ENCODE assay signal across 12 mouse cellular contexts in the genomic region with DNA sequence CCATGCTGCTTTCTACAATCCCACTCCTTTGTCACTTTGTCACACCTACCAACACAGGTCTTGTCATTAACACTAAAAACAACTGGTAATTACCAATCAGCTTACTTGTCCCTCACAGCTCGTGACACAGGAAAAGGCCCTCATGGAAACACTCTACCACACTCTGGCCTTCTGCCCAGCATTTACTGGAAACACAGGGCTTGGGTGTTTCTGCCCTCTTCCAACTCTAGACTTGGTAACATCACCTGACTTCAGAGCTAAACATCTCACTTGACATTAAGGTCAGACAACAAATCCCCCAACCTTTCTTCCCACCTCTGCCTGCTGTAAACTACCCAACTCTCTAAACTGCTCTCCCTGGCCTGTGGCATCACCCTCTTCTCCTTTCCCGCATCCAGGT. TPM values are rescaled to one million over a fixed set of nuclear protein-coding genes. Genes with fewer than 3 reads are reported as not detected.
DNase-seq lines count a peak whose midpoint lies in the region; ATAC-seq and TF ChIP-seq lines count a peak whose summit lies in the region.
"Had no signal": no experiment of that assay in that cellular context is flagged by ENCODE, and none has a peak within 500 bp of the region (broad histone marks: within the 10 kb centered on the region; RNA-seq: fewer than 3 reads in every experiment).

No protein-coding gene starts in this region.

- TF ChIP-seq CTCF in MEL (IDR thresholded peaks at IDR 0.05 in 2 of 3, conservative IDR thresholded peaks at IDR 0.05 in 1 of 3; ENCODE audit: control insufficient read depth in 1 of 3, insufficient read depth in 1 of 3, low read depth in 2 of 3, low read length in 3 of 3, poor library complexity in 1 of 3, severe bottlenecking in 1 of 3) = no peak
- no peak for TF ChIP-seq CTCF in heart, postnatal 0 days (IDR thresholded peaks at IDR 0.05; ENCODE audit: low read depth)
- no peak for TF ChIP-seq CTCF in lung, embryonic 14.5 days (IDR thresholded peaks at IDR 0.05; ENCODE audit: low read depth)

- H3K27me3 ChIP-seq in MEL (ENCODE audit: control insufficient read depth in 1 of 2, insufficient read depth in 2 of 2, low read length in 2 of 2) = no peaks in the 10 kb centered on the region
- H3K27me3 ChIP-seq in heart, postnatal 0 days (ENCODE audit: control insufficient read depth, insufficient read depth, low read length) = no peaks in the 10 kb centered on the region
- H3K27me3 ChIP-seq in lung, embryonic 14.5 days (ENCODE audit: insufficient read depth, low read length) = no peaks in the 10 kb centered on the region

- no peaks in the 10 kb centered on the region for H3K9me3 ChIP-seq in MEL (replicated peaks; ENCODE audit: insufficient read depth, low read length)
- no peaks in the 10 kb centered on the region for H3K9me3 ChIP-seq in heart, postnatal 0 days (replicated peaks; ENCODE audit: control insufficient read depth, low read length)
- no peaks in the 10 kb centered on the region for H3K9me3 ChIP-seq in lung, embryonic 14.5 days (ENCODE audit: low read depth, low read length)

- no peak for TF ChIP-seq RAD21 in MEL (IDR thresholded peaks at IDR 0.05; ENCODE audit: low read depth, low read length)

- TF ChIP-seq EP300 in MEL (IDR thresholded peaks at IDR 0.05; ENCODE audit: low read depth in 1 of 2, low read length in 2 of 2) = no peak
- TF ChIP-seq EP300 in heart, postnatal 0 days (IDR thresholded peaks at IDR 0.05; ENCODE audit: low read depth) = no peak

- H3K27ac ChIP-seq in MEL (ENCODE audit: control insufficient read depth, low read depth, low read length) = no peak overlapping the region
- peak overlapping the region; percentile 60 for H3K27ac ChIP-seq in heart, postnatal 0 days (ENCODE audit: low read depth)
- H3K27ac ChIP-seq in lung, embryonic 14.5 days (ENCODE audit: low read depth) = peak overlapping the region; percentile 27; the same call in 1 of the 2 replicates
- H3K27ac ChIP-seq: hindbrain, postnatal 0 days had no signal

- no peak overlapping the region for H3K4me3 ChIP-seq in MEL (ENCODE audit: control insufficient read depth in 1 of 2, insufficient read depth in 1 of 2, low read depth in 2 of 2, low read length in 2 of 2)
- H3K4me3 ChIP-seq in heart, postnatal 0 days (ENCODE audit: low read depth, low read length) = no peak overlapping the region
- no peak overlapping the region for H3K4me3 ChIP-seq in lung, embryonic 14.5 days (ENCODE audit: low read depth, low read length)

- H3K4me1 ChIP-seq in MEL (ENCODE audit: control insufficient read depth in 1 of 2, insufficient read depth in 2 of 2, low read length in 2 of 2) = peaks cover 40 to 48% of the 10 kb centered on the region in 2 experiments
- H3K4me1 ChIP-seq in heart, postnatal 0 days (ENCODE audit: control insufficient read depth, insufficient read depth) = peaks cover 39% of the 10 kb centered on the region
- H3K4me1 ChIP-seq in lung, embryonic 14.5 days (ENCODE audit: insufficient read depth) = peaks cover 21% of the 10 kb centered on the region

- H3K4me2 ChIP-seq in heart, postnatal 0 days (ENCODE audit: low read depth, low read length) = no peak overlapping the region
- H3K4me2 ChIP-seq in lung, embryonic 14.5 days = no peak overlapping the region

- peak; percentile 55 for ATAC-seq in heart, postnatal 0 days (ENCODE audit: insufficient read depth, low read depth)
- ATAC-seq in lung, embryonic 14.5 days (ENCODE audit: insufficient read depth) = no peak
- ATAC-seq: activated CD4-positive, CD25-positive, alpha-beta regulatory T cell, adult 4 months; hindbrain, postnatal 0 days had no signal

- 60% methylated on average over 2 of the region's 2 CpGs for WGBS in heart, postnatal 0 days
- WGBS in lung, embryonic 14.5 days = 61% methylated on average over 2 of the region's 2 CpGs

- TF ChIP-seq POLR2A in MEL (IDR thresholded peaks at IDR 0.05; ENCODE audit: control insufficient read depth in 1 of 2, insufficient read depth in 1 of 2, low read depth in 1 of 2, low read length in 2 of 2, poor library complexity in 1 of 2) = no peak

- H3K79me2 ChIP-seq in MEL (ENCODE audit: control insufficient read depth, insufficient read depth, low read length, poor library complexity) = peaks cover 37% of the 10 kb centered on the region

- peak; percentile 19 for DNase-seq in adrenal gland, postnatal 14 days
- DNase-seq in adrenal gland, postnatal 4 days (ENCODE audit: low spot score in 2 of 2) = no peak
- DNase-seq in MEL (ENCODE audit: low read depth, low spot score) = peak; percentile 34
- peak; percentile 41 for DNase-seq in heart, postnatal 0 days (ENCODE audit: low spot score)
- DNase-seq in lung, embryonic 14.5 days = peak; percentile 54
- no peak for DNase-seq in thymus, adult 18-20 months
- no peak for DNase-seq in thymus, postnatal 10 days (ENCODE audit: low spot score in 2 of 2)
- no peak for DNase-seq in layer of hippocampus, adult 8-10 months (ENCODE audit: low spot score in 2 of 2)
- DNase-seq: liver; right cerebral cortex, adult 18-20 months had no signal

- H3K9ac ChIP-seq in MEL (ENCODE audit: control insufficient read depth, low read depth, low read length, poor library complexity, severe bottlenecking) = no peak overlapping the region
- no peak overlapping the region for H3K9ac ChIP-seq in heart, postnatal 0 days (replicated peaks; ENCODE audit: low read depth, low read length)
- H3K9ac ChIP-seq in lung, embryonic 14.5 days = no peak overlapping the region

- H3K36me3 ChIP-seq in MEL (ENCODE audit: control insufficient read depth in 1 of 2, insufficient read depth in 2 of 2, low read length in 2 of 2) = peaks cover 0 to 52% of the 10 kb centered on the region in 2 experiments; a peak in 2 of 4 replicates
- H3K36me3 ChIP-seq in heart, postnatal 0 days (replicated peaks; ENCODE audit: control insufficient read depth, insufficient read depth, low read length) = no peaks in the 10 kb centered on the region
- no peaks in the 10 kb centered on the region for H3K36me3 ChIP-seq in lung, embryonic 14.5 days (ENCODE audit: insufficient read depth)

TF ChIP-seq in MEL, 35 proteins besides CTCF, POLR2A, EP300 and RAD21:
- no peak for TF ChIP-seq ZMIZ1 (IDR thresholded peaks at IDR 0.05; ENCODE audit: low read depth, low read length)
- no peak for TF ChIP-seq CHD2 (IDR thresholded peaks at IDR 0.05; ENCODE audit: low read length)
- TF ChIP-seq SIN3A (IDR thresholded peaks at IDR 0.05; ENCODE audit: low read length) = no peak
- TF ChIP-seq MAZ (IDR thresholded peaks at IDR 0.05; ENCODE audit: low read depth, low read length) = no peak
- TF ChIP-seq RCOR1 (IDR thresholded peaks at IDR 0.05; ENCODE audit: low read depth, low read length) = no peak
- no peak for TF ChIP-seq MAFK (IDR thresholded peaks at IDR 0.05; ENCODE audit: borderline replicate concordance, low read depth, low read length)
- TF ChIP-seq E2F4 (IDR thresholded peaks at IDR 0.05; ENCODE audit: borderline replicate concordance, low read depth, low read length) = no peak
- no peak for TF ChIP-seq MYB (IDR thresholded peaks at IDR 0.05; ENCODE audit: low read depth, low read length)
- no peak for TF ChIP-seq GATA1 (IDR thresholded peaks at IDR 0.05; ENCODE audit: low read depth, low read length)
- TF ChIP-seq MXI1 (IDR thresholded peaks at IDR 0.05; ENCODE audit: low read depth, low read length) = no peak
- no peak for TF ChIP-seq USF2 (IDR thresholded peaks at IDR 0.05; ENCODE audit: borderline replicate concordance in 1 of 2, insufficient read depth in 1 of 2, low read depth in 1 of 2, low read length in 2 of 2)
- no peak for TF ChIP-seq TAL1 (IDR thresholded peaks at IDR 0.05; ENCODE audit: low read length)
- TF ChIP-seq HCFC1 (IDR thresholded peaks at IDR 0.05; ENCODE audit: low read depth, low read length) = no peak
- no peak for TF ChIP-seq TCF12 (IDR thresholded peaks at IDR 0.05; ENCODE audit: low read depth, low read length)
- no peak for TF ChIP-seq NRF1 (IDR thresholded peaks at IDR 0.05; ENCODE audit: insufficient read depth, low read depth, low read length, poor library complexity, severe bottlenecking)

RNA-seq across cellular contexts. Expression of a gene that starts 37.9 kb away (rescaled TPM):
- 29.6 and 32.2 TPM in 2 replicates for total RNA-seq in adrenal gland, postnatal 14 days (2021)
- 10 to 100 TPM; 44.2 to 44.3 TPM for total RNA-seq in adrenal gland, postnatal 4 days (2021)
- 24.2 and 29.8 TPM in 2 replicates for total RNA-seq in MEL (2012; rRNA removed)
- polyA plus RNA-seq in MEL (2012; ENCODE audit: insufficient read depth in 1 of 2, insufficient read length in 2 of 2, low read depth in 1 of 2, low replicate concordance in 2 of 2, missing spikeins in 1 of 2) = 100 to 1,000 TPM in 1 of 2 experiments, 10 to 100 TPM in 1; 33.7 to 117 TPM
- 21.6 and 21.7 TPM in 2 replicates for total RNA-seq in heart, postnatal 0 days (2014; rRNA removed; ENCODE audit: low replicate concordance)
- polyA plus RNA-seq in heart, postnatal 0 days (2015; fragmentation: Nextera tagmentation; extraction: Ambion mirVana) = 10.4 and 12.4 TPM in 2 replicates
- polyA plus RNA-seq in lung, embryonic 14.5 days (2014; fragmentation: Nextera tagmentation; extraction: Ambion mirVana) = 18.2 and 22.7 TPM in 2 replicates
- total RNA-seq in layer of hippocampus, adult 8-10 months (2022) = 100 to 1,000 TPM; 331 to 365 (median 343) TPM

RNA-seq across cellular contexts. Expression of a gene that starts 38.0 kb away (rescaled TPM):
- total RNA-seq in adrenal gland, postnatal 14 days (2021) = 58.4 and 60.0 TPM in 2 replicates
- 10 to 100 TPM; 67.8 to 74.0 TPM for total RNA-seq in adrenal gland, postnatal 4 days (2021)
- 19.5 and 25.8 TPM in 2 replicates for total RNA-seq in MEL (2012; rRNA removed)
- polyA plus RNA-seq in MEL (2012; ENCODE audit: insufficient read depth in 1 of 2, insufficient read length in 2 of 2, low read depth in 1 of 2, low replicate concordance in 2 of 2, missing spikeins in 1 of 2) = 10 to 100 TPM in 1 of 2 experiments, not detected in 1; 44.4 TPM
- total RNA-seq in heart, postnatal 0 days (2014; rRNA removed; ENCODE audit: low replicate concordance) = 31.3 and 83.1 TPM in 2 replicates
- 70.0 and 72.5 TPM in 2 replicates for polyA plus RNA-seq in heart, postnatal 0 days (2015; fragmentation: Nextera tagmentation; extraction: Ambion mirVana)
- polyA plus RNA-seq in lung, embryonic 14.5 days (2014; fragmentation: Nextera tagmentation; extraction: Ambion mirVana) = 82.4 and 83.5 TPM in 2 replicates
- 100 to 1,000 TPM in 3 of 4 experiments, 10 to 100 TPM in 1; 99.8 to 121 (median 105) TPM for total RNA-seq in layer of hippocampus, adult 8-10 months (2022)

Comparison
In these comparisons a context has a peak if more than half of its experiments do, and no peak if none do; other contexts are left out.
1. DNase-seq: peak in adrenal gland, postnatal 14 days (single experiment), MEL (single experiment), heart, postnatal 0 days (single experiment) and lung, embryonic 14.5 days (single experiment); none in adrenal gland, postnatal 4 days (0 of 2), thymus, adult 18-20 months (0 of 2), thymus, postnatal 10 days (0 of 2) and layer of hippocampus, adult 8-10 months (0 of 2).